Mouse (Mus musculus): ENCODE data around the gene Ccnd3. TPM values are rescaled to one million over a fixed set of nuclear protein-coding genes. Genes with fewer than 3 reads are reported as not detected.

Gene Ccnd3
- total and polyA plus RNA-seq, 2 experiments = 16.8 to 39.1 TPM

- Histone ChIP-seq H3K27ac (replicated peaks; ENCODE audit: insufficient read depth, low read depth, low read length) (peak overlapping the region; percentile 86), H3K4me3 (ENCODE audit: insufficient read depth, low read depth, low read length) (no peak overlapping the region), H3K9ac (ENCODE audit: low read depth, low read length) (peak overlapping the region; percentile 4; the same call in 1 of the 2 replicates), H3K4me1 (ENCODE audit: control insufficient read depth, insufficient read depth, low read length) (peaks cover 21% of the 10 kb centered on the region), H3K79me2 (ENCODE audit: control insufficient read depth, insufficient read depth, low read length) (no peaks in the 10 kb centered on the region), H3K27me3 (ENCODE audit: control insufficient read depth, insufficient read depth, low read length) (no peaks in the 10 kb centered on the region), H3K36me3 (ENCODE audit: control insufficient read depth, insufficient read depth, low read length) (no peaks in the 10 kb centered on the region)
- TF ChIP-seq CTCF (IDR thresholded peaks at IDR 0.05; ENCODE audit: low read depth, low read length) = peak; percentile 98
- no peak for TF ChIP-seq POLR2A (IDR thresholded peaks at IDR 0.05; ENCODE audit: extremely low read depth, insufficient read depth, low read length)
- DNase-seq (ENCODE audit: extremely low read depth, low read depth, low spot score) = peak; percentile 87
- WGBS = 4% methylated on average over 8 of the region's 8 CpGs
Measured at GRCm38 (mm10) chr17:47473434-47473974, 31.3 kb upstream of the Ccnd3 start.

GRCm38 (mm10) chr17:47474250-47474649, 30.6 kb upstream of the Ccnd3 start:
- Histone ChIP-seq H3K27ac (replicated peaks; ENCODE audit: insufficient read depth, low read depth, low read length) (peak overlapping the region; percentile 86; the same call in 1 of the 2 replicates), H3K27me3 (ENCODE audit: control insufficient read depth, insufficient read depth, low read length) (no peaks in the 10 kb centered on the region), H3K4me3 (ENCODE audit: insufficient read depth, low read depth, low read length) (no peak overlapping the region), H3K36me3 (ENCODE audit: control insufficient read depth, insufficient read depth, low read length) (no peaks in the 10 kb centered on the region), H3K4me1 (ENCODE audit: control insufficient read depth, insufficient read depth, low read length) (peaks cover 21% of the 10 kb centered on the region), H3K79me2 (ENCODE audit: control insufficient read depth, insufficient read depth, low read length) (no peaks in the 10 kb centered on the region), H3K9ac (ENCODE audit: low read depth, low read length) (no peak overlapping the region)
- WGBS = 61% methylated on average over 4 of the region's 4 CpGs
- TF ChIP-seq POLR2A (IDR thresholded peaks at IDR 0.05; ENCODE audit: extremely low read depth, insufficient read depth, low read length) (no peak), CTCF (IDR thresholded peaks at IDR 0.05; ENCODE audit: low read depth, low read length) (no peak)
- no peak for DNase-seq (ENCODE audit: extremely low read depth, low read depth, low spot score)

- WGBS = 93% methylated on average over 4 of the region's 4 CpGs
- no peaks in the 10 kb centered on the region for H3K79me2 ChIP-seq (ENCODE audit: control insufficient read depth, insufficient read depth, low read length)
- no peak overlapping the region for H3K4me3 ChIP-seq (ENCODE audit: insufficient read depth, low read depth, low read length)
- H3K9ac ChIP-seq (ENCODE audit: low read depth, low read length) = no peak overlapping the region
- H3K27me3 ChIP-seq (ENCODE audit: control insufficient read depth, insufficient read depth, low read length) = no peaks in the 10 kb centered on the region
- TF ChIP-seq CTCF (IDR thresholded peaks at IDR 0.05; ENCODE audit: low read depth, low read length) (no peak), POLR2A (IDR thresholded peaks at IDR 0.05; ENCODE audit: extremely low read depth, insufficient read depth, low read length) (no peak)
- H3K4me1 ChIP-seq (ENCODE audit: control insufficient read depth, insufficient read depth, low read length) = peaks cover 21% of the 10 kb centered on the region
- H3K27ac ChIP-seq (replicated peaks; ENCODE audit: insufficient read depth, low read depth, low read length) = no peak overlapping the region
- no peak for DNase-seq (ENCODE audit: extremely low read depth, low read depth, low spot score)
- H3K36me3 ChIP-seq (ENCODE audit: control insufficient read depth, insufficient read depth, low read length) = no peaks in the 10 kb centered on the region
Measured at GRCm38 (mm10) chr17:47475181-47475580, 29.7 kb upstream of the Ccnd3 start.

- no peaks in the 10 kb centered on the region for H3K79me2 ChIP-seq (ENCODE audit: control insufficient read depth, insufficient read depth, low read length)
- no peak overlapping the region for H3K9ac ChIP-seq (ENCODE audit: low read depth, low read length)
- 71% methylated on average over 3 of the region's 3 CpGs for WGBS
- H3K4me1 ChIP-seq (ENCODE audit: control insufficient read depth, insufficient read depth, low read length) = peaks cover 21% of the 10 kb centered on the region
- no peaks in the 10 kb centered on the region for H3K36me3 ChIP-seq (ENCODE audit: control insufficient read depth, insufficient read depth, low read length)
- no peak for TF ChIP-seq POLR2A (IDR thresholded peaks at IDR 0.05; ENCODE audit: extremely low read depth, insufficient read depth, low read length)
- peak; percentile 69 for TF ChIP-seq CTCF (IDR thresholded peaks at IDR 0.05; ENCODE audit: low read depth, low read length)
- no peak overlapping the region for H3K27ac ChIP-seq (replicated peaks; ENCODE audit: insufficient read depth, low read depth, low read length)
- DNase-seq (ENCODE audit: extremely low read depth, low read depth, low spot score) = no peak
- no peak overlapping the region for H3K4me3 ChIP-seq (ENCODE audit: insufficient read depth, low read depth, low read length)
- H3K27me3 ChIP-seq (ENCODE audit: control insufficient read depth, insufficient read depth, low read length) = no peaks in the 10 kb centered on the region
Measured at GRCm38 (mm10) chr17:47475714-47476113, 29.1 kb upstream of the Ccnd3 start.

GRCm38 (mm10) chr17:47479887-47480286, 25.0 kb upstream of the Ccnd3 start:
- Histone ChIP-seq H3K36me3 (ENCODE audit: control insufficient read depth, insufficient read depth, low read length) (no peaks in the 10 kb centered on the region), H3K4me1 (ENCODE audit: control insufficient read depth, insufficient read depth, low read length) (no peaks in the 10 kb centered on the region), H3K9ac (ENCODE audit: low read depth, low read length) (no peak overlapping the region), H3K27me3 (ENCODE audit: control insufficient read depth, insufficient read depth, low read length) (no peaks in the 10 kb centered on the region), H3K4me3 (ENCODE audit: insufficient read depth, low read depth, low read length) (no peak overlapping the region), H3K79me2 (ENCODE audit: control insufficient read depth, insufficient read depth, low read length) (no peaks in the 10 kb centered on the region), H3K27ac (replicated peaks; ENCODE audit: insufficient read depth, low read depth, low read length) (no peak overlapping the region)
- no peak for TF ChIP-seq CTCF (IDR thresholded peaks at IDR 0.05; ENCODE audit: low read depth, low read length)
- TF ChIP-seq POLR2A (IDR thresholded peaks at IDR 0.05; ENCODE audit: extremely low read depth, insufficient read depth, low read length) = no peak
- DNase-seq (ENCODE audit: extremely low read depth, low read depth, low spot score) = no peak
- WGBS = 64% methylated on average over 3 of the region's 3 CpGs

GRCm38 (mm10) chr17:47482401-47482800, 22.4 kb upstream of the Ccnd3 start:
- WGBS = 20% methylated on average over 2 of the region's 2 CpGs
- H3K4me1 ChIP-seq (ENCODE audit: control insufficient read depth, insufficient read depth, low read length) = no peaks in the 10 kb centered on the region
- no peak overlapping the region for H3K9ac ChIP-seq (ENCODE audit: low read depth, low read length)
- DNase-seq (ENCODE audit: extremely low read depth, low read depth, low spot score) = peak; percentile 58
- TF ChIP-seq CTCF (IDR thresholded peaks at IDR 0.05; ENCODE audit: low read depth, low read length) (peak; percentile 93), POLR2A (IDR thresholded peaks at IDR 0.05; ENCODE audit: extremely low read depth, insufficient read depth, low read length) (no peak)
- no peak overlapping the region for H3K27ac ChIP-seq (replicated peaks; ENCODE audit: insufficient read depth, low read depth, low read length)
- no peaks in the 10 kb centered on the region for H3K36me3 ChIP-seq (ENCODE audit: control insufficient read depth, insufficient read depth, low read length)
- H3K79me2 ChIP-seq (ENCODE audit: control insufficient read depth, insufficient read depth, low read length) = no peaks in the 10 kb centered on the region
- no peaks in the 10 kb centered on the region for H3K27me3 ChIP-seq (ENCODE audit: control insufficient read depth, insufficient read depth, low read length)
- H3K4me3 ChIP-seq (ENCODE audit: insufficient read depth, low read depth, low read length) = no peak overlapping the region
